Mouse (Mus musculus) frontal cortex, postnatal 36 days (tissue): Measurements from ENCODE around the gene Bnc1.
A peak's percentile ranks its signal among the peaks of the same experiment; 100 is the strongest.

Experiments used
- DNase-seq, 2 experiments: peaks; one replicate each; pipeline ENCODE4 v3.0.0; 2022; ENCODE audit warnings: low spot score in 2 of 2

Gene Bnc1

DNA sequence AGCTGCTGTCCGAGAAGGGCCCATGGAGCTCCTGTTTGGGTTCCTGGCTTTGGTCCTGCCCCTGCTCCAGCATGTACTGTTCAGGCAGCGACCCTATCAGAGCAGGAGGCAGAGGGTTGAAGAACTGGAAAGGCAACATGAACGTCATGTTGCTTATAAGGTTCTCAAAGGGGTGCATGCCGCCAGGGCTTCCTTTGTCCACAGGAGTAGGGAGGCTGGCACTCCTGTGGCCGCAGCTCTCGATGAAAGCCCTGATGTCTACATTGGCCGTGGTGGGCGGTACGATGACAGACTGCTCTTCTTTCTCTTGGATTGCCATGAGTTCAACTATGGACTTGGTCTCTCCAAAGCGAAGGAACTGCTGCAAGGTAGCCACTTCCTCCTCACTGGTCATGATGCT is 17.5 kb downstream of the Bnc1 start:
- no peak for DNase-seq

DNA sequence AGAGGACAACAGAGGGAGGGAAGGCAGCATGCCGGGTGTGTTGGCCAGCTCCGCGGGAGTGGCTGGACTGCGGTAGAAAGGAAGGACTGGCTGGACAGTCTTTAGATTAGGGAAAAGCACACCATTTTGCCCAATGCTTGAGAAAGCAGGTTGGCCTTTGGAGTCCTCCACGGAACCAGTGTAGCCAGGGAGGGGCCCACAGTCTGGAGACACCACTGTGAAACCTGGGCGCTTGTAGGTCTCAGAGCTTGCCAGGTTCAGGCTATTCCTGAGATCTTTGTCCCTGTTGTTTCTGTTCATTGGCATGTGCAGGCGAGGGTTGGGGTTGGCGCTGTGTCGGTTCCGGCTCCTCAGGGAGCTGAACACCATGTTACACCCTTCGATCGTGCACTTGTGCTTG is 18.2 kb downstream of the Bnc1 start:
- no peak for DNase-seq

DNA sequence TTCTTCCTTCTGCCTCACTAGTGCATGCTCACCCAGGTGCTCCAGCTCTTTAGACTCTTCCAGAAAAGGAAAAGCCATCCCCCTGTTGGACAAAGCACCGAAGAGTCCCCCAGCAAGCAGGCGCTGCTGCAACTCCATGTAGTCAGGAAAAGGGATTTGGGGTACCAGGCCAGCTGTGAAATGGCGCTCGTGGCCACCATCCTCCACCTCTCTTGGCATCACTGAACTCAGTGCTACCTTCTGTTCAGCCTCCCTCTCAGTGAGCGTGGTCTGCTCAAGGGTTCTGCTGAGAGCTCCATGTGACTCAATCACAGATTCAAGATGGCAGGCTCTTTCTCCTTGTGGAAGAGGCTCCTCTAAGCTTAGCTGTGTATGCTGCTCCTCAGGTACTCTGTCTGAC is 18.8 kb downstream of the Bnc1 start:
- DNase-seq: no peak

DNA sequence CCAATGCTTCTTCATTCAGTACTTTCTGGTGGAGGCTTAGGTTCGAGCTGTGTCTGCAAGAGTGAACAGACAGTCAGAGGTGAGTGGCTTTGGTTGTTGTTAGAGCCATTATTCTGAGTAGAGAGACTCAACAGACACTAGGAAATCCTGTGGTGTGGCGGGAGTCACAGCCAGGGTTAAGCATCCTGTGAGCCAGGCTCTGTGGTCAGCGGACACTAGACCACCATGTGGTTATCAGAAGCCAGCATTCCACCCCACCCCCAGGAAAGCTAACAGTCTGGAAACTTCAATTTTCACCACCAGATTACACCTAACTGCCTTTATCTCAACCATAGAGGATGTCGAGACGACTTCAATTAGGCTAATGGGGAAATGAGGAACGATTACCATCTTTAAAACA is 23.1 kb downstream of the Bnc1 start:
- no peak for DNase-seq

DNA sequence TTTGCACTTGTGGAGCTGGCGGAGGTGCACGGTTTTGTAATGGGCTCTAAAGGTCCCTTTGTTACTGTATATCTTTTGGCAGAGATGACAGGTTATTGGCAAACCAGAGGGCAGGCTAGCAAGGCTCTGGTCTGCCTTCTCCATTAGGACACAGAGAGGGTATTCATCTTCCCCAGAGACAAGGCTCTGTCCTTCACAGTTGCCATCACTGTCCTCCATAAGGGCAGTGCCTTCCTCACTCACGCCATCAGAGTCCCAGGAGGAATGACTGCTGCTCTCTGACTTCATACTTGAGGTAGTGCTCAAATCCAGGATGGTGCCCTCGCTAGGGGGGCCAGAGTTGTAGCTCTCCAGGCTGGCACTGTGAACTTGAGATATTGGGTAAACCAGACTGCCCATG is 23.6 kb downstream of the Bnc1 start:
- no peak for DNase-seq

DNA sequence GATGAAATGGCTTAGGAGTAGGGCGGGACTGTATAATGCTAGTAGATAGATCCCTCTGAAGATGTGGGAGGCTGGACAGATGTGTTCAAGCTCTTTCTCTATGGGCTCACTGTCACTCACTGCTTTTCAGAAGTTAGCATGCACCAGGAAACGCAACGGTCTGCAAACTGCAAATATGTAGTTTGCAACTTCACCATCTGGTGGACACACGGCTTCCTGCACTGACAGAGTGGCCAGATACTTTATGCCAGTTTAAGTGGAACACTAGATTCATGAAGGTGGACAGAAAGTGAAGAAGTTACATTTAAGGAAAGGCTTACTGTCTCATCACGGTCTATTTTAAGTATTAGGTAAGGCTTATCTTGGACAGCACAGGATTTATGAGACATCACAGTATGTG is 25.9 kb downstream of the Bnc1 start:
- no peak for DNase-seq

DNA sequence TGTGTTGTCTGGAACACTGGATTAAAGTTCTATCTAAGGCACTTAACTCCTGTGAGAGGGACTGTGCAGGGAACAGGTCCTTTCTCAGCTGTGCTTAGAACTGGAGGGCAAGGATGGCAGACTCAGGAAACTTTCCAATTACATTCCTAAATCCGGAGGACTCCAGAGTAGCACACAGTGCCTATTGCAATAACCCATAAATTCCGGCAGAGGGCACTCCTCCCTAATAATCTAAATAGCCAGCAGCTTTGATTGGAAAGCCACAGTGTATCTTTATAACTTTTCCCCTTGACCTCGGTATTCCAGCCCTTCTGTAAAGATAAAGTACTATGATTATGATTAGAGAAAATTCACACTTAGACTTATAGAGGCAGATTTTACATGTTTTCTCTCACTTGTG is 32.4 kb downstream of the Bnc1 start:
- peak in 1 of 2 experiments; percentile 52 for DNase-seq

DNA sequence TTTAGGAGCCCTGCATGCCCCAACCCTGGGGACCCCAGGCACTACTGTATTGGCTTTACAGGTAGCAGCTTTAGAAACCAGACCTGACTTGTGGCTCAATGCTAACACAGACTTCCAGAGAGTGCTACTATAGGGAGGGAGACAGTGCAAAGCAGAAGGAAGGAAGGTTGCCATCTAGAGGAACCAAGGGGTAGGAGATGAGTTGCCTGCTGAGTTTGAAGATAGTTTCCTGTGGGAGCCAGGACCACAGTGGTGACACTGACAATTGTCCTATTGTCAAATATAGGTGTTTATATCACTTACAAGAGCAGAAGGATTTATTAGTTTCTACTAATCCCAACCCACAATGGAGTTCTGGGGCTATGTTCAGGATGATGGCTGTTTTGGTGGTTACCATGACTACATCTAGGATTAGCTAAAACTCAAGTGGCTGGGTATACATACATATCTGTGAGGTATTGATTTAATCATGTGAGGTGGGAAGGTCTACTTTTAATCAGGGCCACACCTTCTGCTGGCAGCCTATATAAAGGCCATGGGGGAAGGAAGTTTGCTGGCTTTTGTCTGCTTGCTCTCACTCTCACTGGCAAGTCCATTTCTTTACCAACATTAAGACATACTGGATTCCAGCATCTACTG is 37.8 kb downstream of the Bnc1 start:
- DNase-seq: peak in 1 of 2 experiments; percentile 56

DNA sequence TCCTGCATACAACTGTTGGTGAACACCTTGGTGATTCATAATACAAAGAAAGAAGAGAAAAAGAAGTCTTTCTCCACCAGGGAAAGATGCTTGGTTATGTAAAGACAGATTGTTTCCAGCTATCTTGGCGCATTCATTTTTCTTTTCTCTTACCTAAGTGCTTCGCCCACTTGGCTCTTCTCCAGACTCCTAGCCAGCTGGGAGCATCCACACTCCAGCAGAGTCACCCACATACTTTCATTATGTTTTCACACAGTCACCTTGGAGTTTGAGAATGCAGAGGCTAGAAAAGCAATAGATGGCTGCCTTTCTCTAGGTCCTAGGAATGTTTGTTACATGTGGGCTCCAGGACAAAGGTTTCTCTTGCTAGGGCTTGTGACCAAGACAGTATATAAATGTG is 41.6 kb downstream of the Bnc1 start:
- DNase-seq: peak in 1 of 2 experiments; percentile 53

DNA sequence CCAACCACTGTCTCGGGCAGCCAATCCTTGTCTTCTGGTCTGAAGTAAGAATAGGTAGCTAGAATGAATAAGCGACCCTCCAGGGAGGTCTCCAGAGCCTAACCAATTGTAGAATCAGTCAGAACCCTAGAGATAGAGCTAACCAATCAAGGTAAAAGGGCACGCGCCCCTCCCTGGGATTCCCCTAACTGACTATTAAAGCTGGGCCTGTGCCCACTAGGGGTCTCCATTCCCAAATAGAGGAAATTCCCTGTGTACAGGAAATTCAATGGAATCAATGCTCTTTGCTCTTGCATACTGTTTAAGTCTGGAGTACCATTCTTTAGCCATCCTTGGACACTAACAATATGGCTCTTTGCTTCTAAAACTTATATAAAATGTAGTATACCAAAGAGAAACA is 46.7 kb downstream of the Bnc1 start:
- DNase-seq: no peak

DNA sequence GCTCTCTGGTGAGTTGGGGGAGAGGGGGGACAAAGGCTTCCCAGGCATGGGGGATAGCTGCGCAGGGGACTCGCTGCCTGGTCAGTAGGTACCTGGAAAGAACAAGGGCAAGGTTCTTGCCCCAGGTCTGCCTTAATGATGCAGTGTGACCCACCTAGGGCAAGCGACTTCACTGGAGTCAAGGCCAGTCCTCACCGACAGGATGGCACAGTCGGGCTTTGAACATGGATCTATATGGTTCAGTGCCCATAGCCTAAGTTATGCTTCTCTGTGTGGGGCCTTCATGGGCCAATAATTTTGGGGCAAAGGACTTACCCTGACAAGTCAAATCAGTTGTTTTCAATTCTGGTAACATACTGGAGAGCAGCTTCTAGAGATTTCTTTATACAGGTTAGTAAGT is 57.3 kb downstream of the Bnc1 start:
- no peak for DNase-seq

DNA sequence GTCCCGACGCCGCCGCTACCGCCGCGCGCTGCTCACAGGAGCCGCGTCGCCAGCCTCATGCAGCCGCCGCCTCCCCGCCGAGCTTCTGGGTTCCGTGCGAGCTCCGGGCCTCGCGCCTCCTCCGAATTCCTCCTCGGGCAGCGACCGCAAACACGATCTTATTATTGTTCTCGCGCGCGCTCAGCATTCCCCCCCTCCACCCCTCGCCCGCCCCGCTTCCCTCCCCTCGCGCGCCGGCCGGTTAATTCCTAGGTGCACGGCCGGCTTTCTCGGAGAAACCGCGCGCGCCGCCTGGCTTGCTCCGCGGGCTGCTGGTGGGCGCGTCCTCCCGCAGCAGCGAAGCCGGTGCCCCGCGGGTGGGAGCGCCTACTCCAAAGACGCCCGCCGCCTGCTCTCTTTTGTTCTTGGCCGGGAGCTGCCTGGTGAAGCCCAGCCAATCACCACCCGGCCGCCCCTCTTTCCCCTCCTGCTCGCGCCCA is 57.8 kb downstream of the Bnc1 start, which contains the start of gene Hdgfl3:
Gene Hdgfl3, minus strand, starts transcription at position 207 of the 479 bp plus-strand sequence.
- peak; percentile 67 to 77 for DNase-seq

DNA sequence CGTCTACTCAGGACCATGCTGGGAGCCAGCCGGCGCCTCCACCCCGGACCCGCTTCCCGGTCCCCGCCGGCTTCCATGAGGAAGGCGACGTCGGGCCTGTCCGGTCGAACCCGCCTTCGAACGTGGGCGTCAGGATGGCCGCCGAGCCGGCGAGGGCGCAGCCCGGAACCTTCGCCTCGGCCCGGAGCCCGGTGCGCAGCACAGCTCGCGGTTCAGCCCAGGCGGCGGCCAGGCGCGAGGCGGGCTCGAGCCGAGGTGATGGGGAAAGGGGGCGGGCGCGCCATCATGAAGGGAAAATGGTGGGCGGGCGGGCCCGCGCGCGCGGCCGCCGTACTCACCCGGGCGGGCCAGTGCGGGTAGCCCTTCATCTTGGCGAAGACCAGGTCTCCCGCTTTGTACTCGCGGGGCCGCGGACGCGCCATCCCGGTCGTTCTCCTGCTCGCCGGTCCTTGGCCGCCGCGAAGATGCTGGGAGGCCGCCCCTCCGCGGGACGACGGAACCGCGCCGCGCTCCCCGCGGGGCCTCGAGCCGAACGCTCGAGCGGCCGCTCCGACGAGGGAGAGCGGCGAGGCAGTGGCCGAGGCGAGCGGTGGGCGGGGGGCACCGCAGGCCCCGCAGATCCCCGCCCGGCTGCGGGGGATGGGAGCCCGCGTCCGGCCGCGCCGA is 58.4 kb downstream of the Bnc1 start:
- peak; percentile 58 to 59 for DNase-seq

DNA sequence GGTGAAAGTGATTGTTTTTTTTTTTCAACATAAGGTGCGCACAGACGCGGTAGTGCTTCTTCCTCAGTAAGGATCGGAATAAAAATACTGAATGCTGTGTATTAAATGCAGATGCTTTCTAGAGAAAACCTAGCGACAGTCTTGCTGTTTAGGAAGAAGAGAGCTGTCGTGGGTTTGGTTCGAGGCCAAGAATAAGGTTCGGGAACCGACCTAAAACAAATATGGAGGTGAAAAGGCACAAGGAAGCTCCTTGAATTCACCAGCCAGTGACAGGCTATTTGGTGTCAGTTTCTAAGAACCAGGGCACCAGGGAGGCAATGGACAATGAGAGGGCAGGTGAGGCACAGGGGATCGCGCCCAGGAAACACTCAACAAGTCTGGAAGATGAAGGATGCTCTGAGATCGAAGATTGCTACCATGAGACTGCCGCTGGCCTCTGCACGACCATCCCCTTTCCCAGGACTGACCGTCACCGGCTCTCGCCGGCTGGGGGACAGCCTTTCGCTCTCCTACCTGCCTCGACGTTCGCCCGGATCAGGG is 59.0 kb downstream of the Bnc1 start:
- DNase-seq: peak in 1 of 2 experiments; percentile 36

DNA sequence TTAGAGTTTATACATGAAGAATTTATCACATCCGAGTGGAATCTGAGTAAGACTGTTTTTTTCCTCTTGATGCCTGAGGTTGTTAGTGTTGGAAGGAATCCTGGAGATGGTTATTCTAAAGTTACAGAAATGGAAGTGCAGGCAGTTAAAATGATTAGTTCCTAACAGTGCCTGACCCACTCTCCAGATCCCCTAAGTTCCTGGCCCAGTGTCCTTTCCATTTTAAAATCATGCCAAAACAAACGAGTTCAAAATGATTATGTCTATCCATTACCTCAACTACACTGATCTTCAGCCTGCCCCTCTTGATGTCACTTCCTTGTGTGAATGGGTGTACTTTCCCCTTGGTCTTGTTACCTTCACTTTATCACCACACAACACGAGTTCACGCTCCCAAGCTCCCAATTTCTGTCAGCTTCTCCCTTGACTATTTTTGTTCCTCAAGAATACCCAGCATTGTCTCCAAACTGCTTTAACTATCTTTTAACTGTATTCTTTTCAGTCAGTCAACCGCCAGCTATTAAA is 59.5 kb downstream of the Bnc1 start:
- DNase-seq: no peak

DNA sequence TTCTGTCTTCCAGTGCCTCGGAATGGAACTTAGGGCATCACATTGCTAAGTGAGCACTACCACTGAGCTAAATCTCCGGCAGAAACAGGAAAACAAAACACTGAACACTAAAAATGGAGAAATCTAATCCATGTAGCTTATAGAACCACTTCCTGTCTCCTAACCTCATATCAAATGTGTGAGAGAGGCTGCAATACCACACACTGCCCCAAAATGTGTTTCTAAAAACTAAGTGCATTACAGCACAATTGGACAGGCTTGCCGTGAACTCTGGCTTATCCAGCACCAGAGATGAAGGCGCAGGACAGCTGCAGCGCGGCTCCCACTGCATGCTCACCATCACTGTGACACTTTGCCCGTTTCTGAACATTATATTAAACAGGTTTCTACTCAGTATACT is 63.1 kb downstream of the Bnc1 start:
- DNase-seq: no peak

DNA sequence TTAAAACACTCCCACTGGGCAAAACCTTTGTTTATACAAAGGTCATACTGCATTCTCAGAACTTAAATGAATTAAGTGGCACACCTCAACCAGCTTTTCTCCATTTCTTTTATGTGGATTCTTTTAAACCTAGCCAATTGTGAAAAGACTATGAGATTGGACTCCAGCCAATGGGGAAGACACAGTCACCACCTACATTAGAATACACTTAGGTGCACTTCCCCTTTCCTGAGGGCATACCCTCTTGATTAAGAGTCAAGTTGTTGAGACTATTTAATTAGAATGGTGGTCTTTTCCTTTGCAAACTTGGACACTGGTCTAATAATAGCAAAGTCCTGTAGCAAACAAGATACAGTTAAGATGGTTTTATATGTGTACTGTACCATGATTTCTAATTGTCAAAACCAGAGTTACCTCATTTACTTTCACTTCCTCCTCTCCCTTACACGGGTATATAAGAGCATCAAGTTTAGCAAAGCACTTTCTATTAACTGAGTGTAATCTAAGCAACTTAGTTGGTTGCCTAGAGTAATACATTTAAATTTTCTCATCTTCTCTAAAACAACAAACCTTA is 70.6 kb downstream of the Bnc1 start:
- no peak for DNase-seq

DNA sequence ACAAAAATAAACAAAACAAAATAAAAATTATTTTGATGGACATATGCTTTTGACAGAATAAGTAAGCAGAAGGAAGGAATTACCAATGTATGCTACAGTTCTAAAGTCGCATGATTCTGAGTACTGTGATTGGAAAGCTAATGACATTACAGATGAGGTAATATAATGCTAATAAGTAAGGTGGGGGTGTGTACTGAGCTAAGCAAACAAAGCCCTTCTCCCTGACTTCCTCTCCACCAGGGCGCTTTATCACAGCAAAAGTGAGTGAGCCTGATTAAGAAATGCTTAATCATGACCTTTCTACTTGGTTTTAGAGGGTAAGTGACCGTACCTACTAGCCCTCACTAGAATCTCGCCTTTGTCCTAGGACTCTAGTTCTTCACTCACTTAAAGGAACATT is 71.8 kb downstream of the Bnc1 start:
- no peak for DNase-seq

DNA sequence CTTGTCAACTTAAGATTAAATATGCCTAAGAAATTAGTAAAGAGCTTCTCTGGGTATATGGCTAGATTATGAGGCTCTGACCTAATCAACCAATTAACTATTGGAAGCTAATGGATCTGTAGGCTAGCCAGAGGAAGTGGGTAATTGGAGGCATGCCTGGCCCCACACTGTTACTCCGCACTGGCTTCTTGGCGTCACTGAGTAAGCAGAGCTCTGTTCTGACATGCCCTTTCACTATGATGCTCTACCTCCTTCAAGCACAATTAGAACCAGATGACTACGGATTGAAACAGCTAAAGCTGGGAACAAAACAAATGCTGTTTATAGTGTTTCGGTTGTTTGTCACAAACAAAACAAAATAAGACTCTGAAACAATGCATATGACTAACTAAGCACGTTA is 73.8 kb downstream of the Bnc1 start:
- DNase-seq: no peak
